Mouse (Mus musculus) bone marrow, adult 2 months (tissue): ENCODE data around the gene Fzd5.

Experiments used
- CTCF ChIP-seq: fragments of 200-500 bp; IDR thresholded peaks from 2 replicates; pipeline ENCODE4 v1.5.1; 2011; ENCODE audit warnings: low read length, control low read depth; ENCODE audit not compliant: control insufficient read depth, insufficient read depth
- POLR2A ChIP-seq: fragments of 200-500 bp; IDR thresholded peaks from 2 replicates; pipeline ENCODE4 v1.6.1; 2011; ENCODE audit warnings: low read depth, mild to moderate bottlenecking, control low read depth, low read length, borderline replicate concordance; ENCODE audit not compliant: control insufficient read depth

DNA sequence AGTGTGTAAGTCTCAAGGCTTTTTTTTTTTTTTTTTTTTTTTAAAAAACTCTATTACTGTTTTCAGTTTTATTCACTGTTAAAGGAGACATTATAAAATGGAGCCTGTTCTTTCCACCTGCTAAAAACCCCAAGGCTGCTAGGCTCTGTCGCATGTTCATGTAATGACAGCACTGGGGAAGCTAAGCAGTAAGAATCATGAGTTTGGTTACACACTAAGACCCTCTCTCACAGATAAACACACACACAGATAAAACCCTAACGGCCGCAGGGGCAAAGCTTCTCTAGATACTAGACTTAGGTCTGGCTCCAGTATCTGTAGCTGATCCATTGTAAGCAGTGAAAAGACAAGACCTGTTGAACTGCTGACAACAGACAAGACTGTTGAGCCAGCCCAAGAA is 56.1 kb downstream of the Fzd5 start:
- TF ChIP-seq CTCF (no peak), POLR2A (no peak)
